Mouse (Mus musculus): ENCODE results near the gene 2210010C04Rik. TPM values are rescaled to one million over a fixed set of nuclear protein-coding genes. Genes with fewer than 3 reads are reported as not detected.

Gene 2210010C04Rik
- not detected in 2 replicates for total RNA-seq (2014; fragmentation: Nextera tagmentation)
- total RNA-seq (2017): not detected in 2 replicates
- polyA plus RNA-seq (2012): not detected in 2 replicates

- TF ChIP-seq TAL1 (conservative IDR thresholded peaks at IDR 0.05; ENCODE audit: low read depth, low read length) (no peak), POLR2AphosphoS5 (IDR thresholded peaks at IDR 0.05; ENCODE audit: insufficient replicate concordance, low read depth, low read length) (no peak), CTCF (IDR thresholded peaks at IDR 0.05; ENCODE audit: low read depth, low read length) (no peak), GATA2 (IDR thresholded peaks at IDR 0.05; ENCODE audit: borderline replicate concordance, low read depth, low read length) (no peak), GATA1 (IDR thresholded peaks at IDR 0.05; ENCODE audit: borderline replicate concordance, low read length) (no peak)
- DNase-seq (ENCODE audit: low spot score) (no peak), ATAC-seq (ENCODE audit: extremely low read depth, insufficient number of reproducible peaks, low FRiP score, poor library complexity, severe bottlenecking) (no peak)
- no peaks in the 10 kb centered on the region for H3K9me3 ChIP-seq (replicated peaks)
- H3K4me1 ChIP-seq (ENCODE audit: insufficient read depth, low read depth, low read length): no peaks in the 10 kb centered on the region
- H3K36me3 ChIP-seq (replicated peaks): no peaks in the 10 kb centered on the region
- H3K27me3 ChIP-seq (ENCODE audit: insufficient read depth, low read length): no peaks in the 10 kb centered on the region
- no peak within 1 kb of the TSS for H3K4me3 ChIP-seq (ENCODE audit: low read depth, low read length)
Measured at GRCm38 (mm10) chr6:41035409-41035808, at the start of gene 2210010C04Rik. Gene 2210010C04Rik, minus strand, starts transcription at chr6:41035509.

GRCm38 (mm10) chr6:41080121-41080520 lies 44.8 kb upstream of the 2210010C04Rik start:
- H3K4me3 ChIP-seq (ENCODE audit: low read depth, low read length): no peak overlapping the region
- no peaks in the 10 kb centered on the region for H3K4me1 ChIP-seq (ENCODE audit: insufficient read depth, low read depth, low read length)
- ATAC-seq (ENCODE audit: extremely low read depth, insufficient number of reproducible peaks, low FRiP score, poor library complexity, severe bottlenecking) (no peak), DNase-seq (ENCODE audit: low spot score) (no peak)
- peaks cover 16% of the 10 kb centered on the region; the same call in 1 of the 2 replicates for H3K27me3 ChIP-seq (ENCODE audit: insufficient read depth, low read length)
- TF ChIP-seq POLR2AphosphoS5 (IDR thresholded peaks at IDR 0.05; ENCODE audit: insufficient replicate concordance, low read depth, low read length): no peak
- no peak for TF ChIP-seq TAL1 (conservative IDR thresholded peaks at IDR 0.05; ENCODE audit: low read depth, low read length)
- no peak for TF ChIP-seq GATA1 (IDR thresholded peaks at IDR 0.05; ENCODE audit: borderline replicate concordance, low read length)
- H3K36me3 ChIP-seq (replicated peaks): no peaks in the 10 kb centered on the region
- H3K9me3 ChIP-seq (replicated peaks): no peaks in the 10 kb centered on the region

- ATAC-seq (ENCODE audit: extremely low read depth, insufficient number of reproducible peaks, low FRiP score, poor library complexity, severe bottlenecking) (no peak), DNase-seq (ENCODE audit: low spot score) (no peak)
- no peaks in the 10 kb centered on the region for H3K36me3 ChIP-seq (replicated peaks)
- H3K9me3 ChIP-seq (replicated peaks): no peaks in the 10 kb centered on the region
- no peaks in the 10 kb centered on the region for H3K4me1 ChIP-seq (ENCODE audit: insufficient read depth, low read depth, low read length)
- peaks cover 14% of the 10 kb centered on the region; the same call in 1 of the 2 replicates for H3K27me3 ChIP-seq (ENCODE audit: insufficient read depth, low read length)
- no peak for TF ChIP-seq POLR2AphosphoS5 (IDR thresholded peaks at IDR 0.05; ENCODE audit: insufficient replicate concordance, low read depth, low read length)
- TF ChIP-seq CTCF (IDR thresholded peaks at IDR 0.05; ENCODE audit: low read depth, low read length): no peak
- TF ChIP-seq GATA1 (IDR thresholded peaks at IDR 0.05; ENCODE audit: borderline replicate concordance, low read length): no peak
- no peak for TF ChIP-seq TAL1 (conservative IDR thresholded peaks at IDR 0.05; ENCODE audit: low read depth, low read length)
- no peak for TF ChIP-seq GATA2 (IDR thresholded peaks at IDR 0.05; ENCODE audit: borderline replicate concordance, low read depth, low read length)
- no peak overlapping the region for H3K4me3 ChIP-seq (ENCODE audit: low read depth, low read length)
Measured at GRCm38 (mm10) chr6:41078539-41079303, 43.4 kb upstream of the 2210010C04Rik start.

GRCm38 (mm10) chr6:41075753-41076152 lies 40.4 kb upstream of the 2210010C04Rik start:
- ATAC-seq (ENCODE audit: extremely low read depth, insufficient number of reproducible peaks, low FRiP score, poor library complexity, severe bottlenecking) (no peak), DNase-seq (ENCODE audit: low spot score) (no peak)
- TF ChIP-seq GATA1 (IDR thresholded peaks at IDR 0.05; ENCODE audit: borderline replicate concordance, low read length) (no peak), TAL1 (conservative IDR thresholded peaks at IDR 0.05; ENCODE audit: low read depth, low read length) (no peak), CTCF (IDR thresholded peaks at IDR 0.05; ENCODE audit: low read depth, low read length) (no peak), GATA2 (IDR thresholded peaks at IDR 0.05; ENCODE audit: borderline replicate concordance, low read depth, low read length) (no peak), POLR2AphosphoS5 (IDR thresholded peaks at IDR 0.05; ENCODE audit: insufficient replicate concordance, low read depth, low read length) (no peak)
- no peaks in the 10 kb centered on the region for H3K9me3 ChIP-seq (replicated peaks)
- H3K4me3 ChIP-seq (ENCODE audit: low read depth, low read length): no peak overlapping the region
- H3K36me3 ChIP-seq (replicated peaks): no peaks in the 10 kb centered on the region
- no peaks in the 10 kb centered on the region for H3K4me1 ChIP-seq (ENCODE audit: insufficient read depth, low read depth, low read length)
- H3K27me3 ChIP-seq (ENCODE audit: insufficient read depth, low read length): peaks cover 11% of the 10 kb centered on the region; the same call in 1 of the 2 replicates

DNA sequence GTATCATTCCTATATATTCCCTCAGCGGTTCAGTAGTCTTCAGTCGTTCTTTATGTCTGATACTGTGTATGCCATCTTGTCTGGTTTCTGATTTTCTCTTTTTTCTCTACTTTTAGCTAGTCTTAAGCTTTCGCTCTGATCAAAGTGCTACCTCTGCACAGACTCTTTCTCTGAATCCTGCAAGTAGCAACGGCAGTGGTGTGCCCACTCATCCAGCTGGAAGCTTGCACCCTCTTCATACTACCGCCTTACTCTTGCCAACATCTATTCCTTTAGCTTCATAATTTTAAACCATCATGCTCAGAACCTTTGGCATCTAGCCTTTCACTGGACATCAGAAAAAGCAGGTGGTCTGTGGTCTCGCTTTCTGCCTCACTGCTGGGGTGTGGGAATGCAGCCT lies 28.0 kb upstream of the 2210010C04Rik start:
- no peaks in the 10 kb centered on the region for H3K36me3 ChIP-seq (replicated peaks)
- DNase-seq (ENCODE audit: low spot score): no peak
- H3K4me3 ChIP-seq (ENCODE audit: low read depth, low read length): no peak overlapping the region
- peaks cover 9% of the 10 kb centered on the region for H3K27me3 ChIP-seq (ENCODE audit: insufficient read depth, low read length)
- H3K9me3 ChIP-seq (replicated peaks): no peaks in the 10 kb centered on the region
- no peaks in the 10 kb centered on the region for H3K4me1 ChIP-seq (ENCODE audit: insufficient read depth, low read depth, low read length)
- TF ChIP-seq TAL1 (conservative IDR thresholded peaks at IDR 0.05; ENCODE audit: low read depth, low read length) (no peak), GATA1 (IDR thresholded peaks at IDR 0.05; ENCODE audit: borderline replicate concordance, low read length) (no peak), GATA2 (IDR thresholded peaks at IDR 0.05; ENCODE audit: borderline replicate concordance, low read depth, low read length) (no peak), CTCF (IDR thresholded peaks at IDR 0.05; ENCODE audit: low read depth, low read length) (no peak), POLR2AphosphoS5 (IDR thresholded peaks at IDR 0.05; ENCODE audit: insufficient replicate concordance, low read depth, low read length) (no peak)
- ATAC-seq (ENCODE audit: extremely low read depth, insufficient number of reproducible peaks, low FRiP score, poor library complexity, severe bottlenecking): no peak

GRCm38 (mm10) chr6:41062746-41063145 lies 27.4 kb upstream of the 2210010C04Rik start:
- no peak overlapping the region for H3K4me3 ChIP-seq (ENCODE audit: low read depth, low read length)
- TF ChIP-seq TAL1 (conservative IDR thresholded peaks at IDR 0.05; ENCODE audit: low read depth, low read length): no peak
- H3K9me3 ChIP-seq (replicated peaks): no peaks in the 10 kb centered on the region
- peaks cover 9% of the 10 kb centered on the region for H3K27me3 ChIP-seq (ENCODE audit: insufficient read depth, low read length)
- no peak for DNase-seq (ENCODE audit: low spot score)
- H3K4me1 ChIP-seq (ENCODE audit: insufficient read depth, low read depth, low read length): no peaks in the 10 kb centered on the region
- no peaks in the 10 kb centered on the region for H3K36me3 ChIP-seq (replicated peaks)
- ATAC-seq (ENCODE audit: extremely low read depth, insufficient number of reproducible peaks, low FRiP score, poor library complexity, severe bottlenecking): no peak
